Mouse (Mus musculus) ES-E14 (cell line): Measurements from ENCODE around the gene Ogfod3. TPM values are rescaled to one million over a fixed set of nuclear protein-coding genes. Genes with fewer than 3 reads are reported as not detected.

ENCODE experiments used
- DNase-seq: peaks from one replicate; pipeline ENCODE4 v3.0.0-alpha.2; 2013; ENCODE audit warnings: low read depth, low spot score
- H3K27ac ChIP-seq: 2 replicates; pipeline ENCODE4 v1.5.1; 2012; ENCODE audit warnings: low read depth, mild to moderate bottlenecking, low read length, moderate library complexity, mixed read lengths; ENCODE audit not compliant: poor library complexity, insufficient read depth, severe bottlenecking
- H3K36me3 ChIP-seq: 2 replicates; pipeline ENCODE4 v1.6.1; 2012; ENCODE audit warnings: mild to moderate bottlenecking, low read length, moderate library complexity, mixed read lengths; ENCODE audit not compliant: control insufficient read depth, poor library complexity, insufficient read depth, severe bottlenecking
- H3K4me1 ChIP-seq, 2 experiments: fragments of 150-350 bp in 1 of 2; sonication (generic) in 1 of 2; 2 replicates each; pipeline ENCODE4 v1.6.1; 2012; ENCODE audit warnings: low read length in 2 of 2, mild to moderate bottlenecking in 1 of 2, mixed read lengths in 1 of 2; ENCODE audit not compliant: control insufficient read depth in 2 of 2, insufficient read depth in 2 of 2, poor library complexity in 1 of 2
- H3K4me3 ChIP-seq, 2 experiments: fragments of 150-350 bp in 1 of 2; sonication (generic) in 1 of 2; 2 replicates each; pipeline ENCODE4 v1.5.1; 2012; ENCODE audit warnings: low read length in 2 of 2, low read depth in 1 of 2, mild to moderate bottlenecking in 1 of 2, mixed read lengths in 1 of 2; ENCODE audit not compliant: insufficient read depth in 1 of 2, poor library complexity in 1 of 2, severe bottlenecking in 1 of 2
- H3K9ac ChIP-seq: 2 replicates; pipeline ENCODE4 v1.6.1; 2012; ENCODE audit warnings: low read depth, mild to moderate bottlenecking, low read length, mixed read lengths; ENCODE audit not compliant: poor library complexity, insufficient read depth, severe bottlenecking
- H3K9me3 ChIP-seq: fragments of 150-350 bp; sonication (generic); 2 replicates; pipeline ENCODE4 v1.6.1; 2012; ENCODE audit warnings: low read depth, mild to moderate bottlenecking, low read length; ENCODE audit not compliant: control insufficient read depth, insufficient read depth
- CHD2 ChIP-seq: IDR thresholded peaks from 2 replicates; pipeline ENCODE4 v1.6.1; 2014; ENCODE audit warnings: mild to moderate bottlenecking, low read depth, low read length, inconsistent platforms
- HCFC1 ChIP-seq: IDR thresholded peaks from 2 replicates; pipeline ENCODE4 v1.6.1; 2012; ENCODE audit warnings: low read length, inconsistent platforms, borderline replicate concordance; ENCODE audit not compliant: insufficient read depth
- MAFK ChIP-seq: IDR thresholded peaks from 2 replicates; pipeline ENCODE4 v1.6.1; 2014; ENCODE audit warnings: mild to moderate bottlenecking, low read depth, low read length, inconsistent platforms; ENCODE audit not compliant: insufficient read depth
- ZC3H11A ChIP-seq: IDR thresholded peaks from 2 replicates; pipeline ENCODE4 v1.6.1; 2012; ENCODE audit warnings: low read depth, mild to moderate bottlenecking, inconsistent platforms, low read length, borderline replicate concordance
- ZNF384 ChIP-seq: IDR thresholded peaks from 2 replicates; pipeline ENCODE4 v1.6.1; 2012; ENCODE audit warnings: low read depth, low read length, inconsistent platforms
- in situ Hi-C, 2 experiments: fragments of 600-800 bp; cut with MboI; formaldehyde crosslinking; loops; one replicate each; pipeline ENCODE4 v1.15.1; 2025; ENCODE audit warnings: low sequenced_read_pairs in 2 of 2, inconsistent platforms in 1 of 2; ENCODE audit not compliant: unreplicated experiment in 2 of 2
- total RNA-seq: library from RNA; depleted of rRNA; stranded (reverse); fragments of 300-350 nt; gene quantifications from 2 replicates; pipeline ENCODE4 v1.2.3, GENCODE M21; 2012

Gene Ogfod3
- total RNA-seq, 1 experiment, result 16.3 TPM

GRCm38 (mm10) chr11:121189681-121190080 lies 14.8 kb downstream of the Ogfod3 start:
- in situ Hi-C loops, result no loop called here
- no peak for DNase-seq

GRCm38 (mm10) chr11:121176285-121177270 lies 27.9 kb downstream of the Ogfod3 start:
- peaks cover 0 to 5% of the 10 kb centered on the region in 2 experiments; a peak in 1 of 4 replicates for H3K4me1 ChIP-seq
- no peaks in the 10 kb centered on the region for H3K36me3 ChIP-seq
- H3K4me3 ChIP-seq, result no peak overlapping the region
- no peaks in the 10 kb centered on the region for H3K9me3 ChIP-seq
- in situ Hi-C loops, result no loop called here
- DNase-seq, result peak; percentile 64
- H3K27ac ChIP-seq, result no peak overlapping the region
- no peak overlapping the region for H3K9ac ChIP-seq
- TF ChIP-seq ZC3H11A (no peak), MAFK (no peak), ZNF384 (no peak), HCFC1 (no peak), CHD2 (no peak)

More at GRCm38 (mm10) chr11:121189681-121190080, 14.8 kb downstream of the Ogfod3 start:
- Histone ChIP-seq H3K4me3 (no peak overlapping the region), H3K9ac (no peak overlapping the region), H3K36me3 (no peaks in the 10 kb centered on the region), H3K9me3 (no peaks in the 10 kb centered on the region), H3K27ac (no peak overlapping the region), H3K4me1 (no peaks in the 10 kb centered on the region)
- TF ChIP-seq CHD2 (no peak), MAFK (no peak), ZNF384 (no peak), ZC3H11A (no peak), HCFC1 (no peak)

GRCm38 (mm10) chr11:121174234-121174633 lies 30.3 kb downstream of the Ogfod3 start:
- Histone ChIP-seq H3K4me3 (no peak overlapping the region), H3K9me3 (no peaks in the 10 kb centered on the region), H3K9ac (no peak overlapping the region), H3K36me3 (no peaks in the 10 kb centered on the region), H3K4me1 (peaks cover 0 to 5% of the 10 kb centered on the region in 2 experiments; a peak in 1 of 4 replicates), H3K27ac (no peak overlapping the region)
- in situ Hi-C loops, result no loop called here
- no peak for TF ChIP-seq ZC3H11A
- no peak for DNase-seq

DNA sequence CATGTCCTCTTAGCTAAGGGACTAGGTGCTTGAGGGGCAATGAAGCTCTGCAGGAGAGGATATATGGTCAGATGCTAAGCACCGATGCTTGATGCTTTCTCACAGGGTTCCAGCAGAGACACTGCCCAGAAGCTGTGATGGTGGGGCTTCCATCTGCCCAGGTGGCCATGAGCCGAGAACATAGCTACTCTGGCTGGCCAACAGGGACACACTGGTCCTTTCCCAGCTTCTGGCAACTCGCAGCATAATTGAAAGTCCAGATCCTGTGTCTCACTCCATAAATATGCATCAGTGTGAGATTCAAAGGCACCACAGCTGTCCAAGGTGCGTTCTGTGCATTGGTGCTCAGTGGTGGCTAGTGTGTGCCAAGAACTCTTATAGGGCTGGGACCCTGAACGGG lies 31.3 kb downstream of the Ogfod3 start:
- Histone ChIP-seq H3K27ac (no peak overlapping the region), H3K9ac (no peak overlapping the region), H3K9me3 (no peaks in the 10 kb centered on the region), H3K4me1 (peaks cover 0 to 5% of the 10 kb centered on the region in 2 experiments; a peak in 1 of 4 replicates), H3K36me3 (no peaks in the 10 kb centered on the region), H3K4me3 (no peak overlapping the region)
- in situ Hi-C loops, result no loop called here
- no peak for DNase-seq
- TF ChIP-seq CHD2, result no peak
- no peak for TF ChIP-seq MAFK

DNA sequence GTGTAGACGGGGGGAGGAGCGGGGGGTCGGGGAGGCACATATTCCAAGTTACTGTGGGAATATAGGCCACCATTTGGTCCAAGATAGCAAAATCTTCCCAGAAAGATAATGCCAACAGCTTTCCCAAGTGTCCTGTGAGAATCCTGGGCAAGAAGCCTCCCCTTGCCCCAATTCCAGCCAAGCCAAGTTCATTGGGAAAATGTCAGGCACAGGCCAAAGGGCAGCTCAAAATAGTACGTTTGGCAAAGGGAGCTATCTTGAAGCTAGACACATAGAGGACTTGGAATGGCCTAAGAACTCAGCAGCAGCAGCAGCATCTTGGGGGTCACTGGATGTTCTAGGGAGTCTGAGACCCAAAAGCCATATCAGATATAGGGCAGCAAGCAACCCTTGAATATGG lies 40.8 kb downstream of the Ogfod3 start:
- H3K27ac ChIP-seq, result no peak overlapping the region
- peaks cover 0 to 5% of the 10 kb centered on the region in 2 experiments; a peak in 1 of 4 replicates for H3K4me1 ChIP-seq
- H3K9ac ChIP-seq, result no peak overlapping the region
- no peak overlapping the region for H3K4me3 ChIP-seq
- no peak for TF ChIP-seq MAFK
- no peak for TF ChIP-seq ZC3H11A
- no peak for TF ChIP-seq CHD2
- no peak for TF ChIP-seq ZNF384
- no peak for TF ChIP-seq HCFC1
- in situ Hi-C loops, result no loop called here
- no peak for DNase-seq
- no peaks in the 10 kb centered on the region for H3K9me3 ChIP-seq
- H3K36me3 ChIP-seq, result no peaks in the 10 kb centered on the region
